Mouse (Mus musculus): ENCODE measurements at regions not wholly inside any gene's neighbourhood (a gene's known extent, or its start where the extent isn't known, plus 50 kb on each side); places are given as distances from the start of the nearest gene placed in this dataset.

DNA sequence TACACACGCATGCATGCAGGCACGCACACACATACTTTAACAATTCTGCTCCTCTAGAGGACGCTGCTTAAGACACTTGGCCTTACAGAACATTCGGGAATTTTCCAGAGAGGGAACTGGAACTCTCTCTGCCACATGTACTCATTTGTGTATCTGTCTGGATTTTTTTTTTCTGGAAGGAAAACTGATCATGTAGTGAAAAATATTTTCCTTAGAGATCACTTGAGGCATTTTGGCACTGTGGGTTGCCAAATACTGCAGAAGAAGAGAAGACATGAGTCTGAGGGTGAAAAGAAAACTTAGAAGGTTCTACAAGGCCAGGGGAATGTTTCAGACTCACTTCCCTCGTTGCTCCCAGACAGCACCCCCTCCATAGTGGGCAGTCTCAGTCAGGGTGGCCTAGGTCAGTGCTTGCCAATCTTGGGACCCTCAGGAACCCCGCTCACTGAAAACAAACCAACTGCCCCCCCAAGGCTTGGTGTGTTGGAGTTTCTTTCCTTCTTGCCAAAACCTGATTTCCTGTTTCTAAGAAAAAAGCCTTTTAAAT lies 203.0 kb downstream of the Gm12728 start:
- TF ChIP-seq FLI1 (IDR thresholded peaks at IDR 0.05; ENCODE audit: low read length) (no peak), GATA1 (IDR thresholded peaks at IDR 0.05; ENCODE audit: borderline replicate concordance, low read length) (no peak)

Measured in megakaryocyte, embryonic 14.5 days (primary cell).